Mouse (Mus musculus) urinary bladder, postnatal 10 days (tissue): Measurements from ENCODE around the gene Pum3.
"Not testable (repeated sequence)": the region's sequence is repeated elsewhere in the genome, so short reads cannot be mapped to it uniquely, and the experiment has no call there.

Experiments used
- DNase-seq: peaks from one replicate; pipeline ENCODE4 v3.0.0; 2022; ENCODE audit warnings: low spot score

Pum3 gene

DNA sequence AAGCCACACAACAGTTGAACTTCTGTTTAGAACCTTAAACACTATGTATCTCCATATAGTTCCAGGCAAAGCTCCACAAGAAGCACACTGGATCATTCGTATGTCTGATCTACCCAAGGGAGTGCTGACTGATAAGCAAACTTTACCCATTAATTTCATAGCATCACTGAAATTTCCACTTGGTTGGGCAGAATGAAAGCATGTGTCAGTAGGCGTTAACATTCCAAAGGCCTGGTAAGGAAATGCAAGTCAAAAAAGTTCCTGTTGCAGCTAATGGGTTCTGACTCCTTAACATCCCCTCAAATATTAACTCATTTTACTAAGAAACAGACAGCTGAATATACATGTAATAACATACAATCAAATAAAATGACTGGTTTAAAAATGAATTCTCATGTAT is 37.2 kb downstream of the Pum3 start:
- no peak for DNase-seq

DNA sequence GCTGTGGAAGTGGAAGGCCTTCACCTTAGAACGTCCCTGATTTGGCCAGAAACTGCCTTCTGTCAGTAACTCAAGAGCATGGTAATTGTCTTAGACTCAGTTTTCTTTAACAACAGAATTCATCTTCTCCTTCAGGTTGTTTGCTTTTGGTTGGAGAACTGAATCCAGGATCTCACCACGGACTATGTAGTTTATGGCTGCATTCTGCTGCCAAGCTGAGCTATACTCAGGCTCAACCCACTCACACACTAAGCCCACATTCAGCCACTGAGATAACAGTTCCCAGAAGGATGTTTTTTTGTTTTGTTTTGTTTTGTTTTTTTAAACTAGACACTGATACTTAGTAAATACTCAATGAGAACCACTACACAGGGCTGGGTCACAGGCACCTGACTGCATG is 38.3 kb downstream of the Pum3 start:
- no peak for DNase-seq

DNA sequence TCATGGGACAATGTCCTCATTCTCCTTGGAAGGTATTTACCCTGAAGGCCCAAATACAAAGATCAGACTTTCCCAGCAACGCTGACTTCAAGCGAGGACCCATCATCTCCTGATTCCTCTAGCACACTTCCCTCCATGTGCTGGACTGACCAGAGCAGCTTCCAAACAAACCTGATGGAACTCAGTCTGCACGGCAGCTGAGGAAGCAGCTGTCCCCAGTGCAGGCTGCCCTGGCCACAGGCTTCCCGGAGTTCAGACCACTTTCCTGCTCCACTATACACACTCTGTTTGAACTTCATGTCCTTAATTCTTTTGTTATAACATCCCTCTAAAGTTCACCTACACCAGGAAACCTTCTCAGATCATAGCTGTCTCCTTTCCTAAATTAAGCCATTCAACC is 40.1 kb downstream of the Pum3 start:
- not testable (repeated sequence) for DNase-seq

DNA sequence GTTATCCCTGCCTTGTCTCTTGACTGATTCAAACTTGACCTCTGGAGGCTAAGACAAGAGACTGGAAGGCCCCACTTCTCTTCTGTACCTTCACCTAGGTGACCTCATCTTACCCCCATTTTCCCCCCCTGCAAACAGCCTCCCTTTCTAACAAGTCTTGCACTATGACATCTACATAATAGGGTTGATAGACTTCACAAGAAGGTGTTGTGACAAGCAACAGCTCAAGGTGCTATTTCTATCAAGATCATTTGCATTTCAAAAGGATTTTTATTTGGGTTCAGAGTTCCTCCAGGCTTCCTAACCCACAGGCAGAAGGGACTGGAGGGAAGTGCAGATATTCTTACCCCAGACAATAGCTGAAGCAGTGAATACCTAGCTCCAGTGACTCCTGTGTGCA is 44.3 kb downstream of the Pum3 start:
- DNase-seq, result no peak

DNA sequence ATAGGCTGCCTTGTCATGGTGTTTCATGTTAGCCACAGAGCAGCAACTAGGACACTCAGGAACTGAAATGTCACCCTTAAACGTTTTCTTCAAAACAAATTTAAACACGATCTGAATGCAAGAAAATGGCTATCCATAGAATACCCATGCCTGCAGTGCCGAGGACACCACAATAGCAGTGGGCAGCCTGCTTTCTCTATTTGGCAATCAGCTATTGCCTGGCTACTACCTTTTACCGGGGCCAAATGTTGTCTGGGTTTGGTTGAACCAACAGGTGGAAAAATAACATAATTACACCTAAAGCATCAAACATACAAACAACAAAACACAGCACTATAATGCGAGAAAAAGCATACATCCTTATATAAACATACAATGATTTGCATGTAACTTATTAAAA is 46.4 kb downstream of the Pum3 start:
- DNase-seq, result no peak

DNA sequence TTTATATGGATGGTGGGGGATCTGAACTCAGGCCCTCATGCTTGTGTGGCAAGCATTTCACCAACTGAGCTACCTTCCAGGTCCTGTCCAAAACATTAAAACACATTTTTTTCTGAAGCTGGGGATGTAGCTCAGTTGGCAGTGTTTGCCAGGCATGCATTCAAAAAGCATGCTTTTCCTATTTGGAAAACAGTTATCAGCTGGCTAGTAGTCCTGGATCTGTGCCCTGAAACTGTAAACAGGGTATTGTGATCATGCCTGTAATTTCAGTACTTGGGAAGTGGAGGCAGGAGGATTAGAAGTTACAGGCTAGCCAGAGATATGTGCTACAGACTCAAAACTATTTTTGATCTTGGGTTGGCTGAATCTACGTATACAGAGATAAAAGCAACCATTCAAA is 47.5 kb downstream of the Pum3 start:
- DNase-seq, result no peak

DNA sequence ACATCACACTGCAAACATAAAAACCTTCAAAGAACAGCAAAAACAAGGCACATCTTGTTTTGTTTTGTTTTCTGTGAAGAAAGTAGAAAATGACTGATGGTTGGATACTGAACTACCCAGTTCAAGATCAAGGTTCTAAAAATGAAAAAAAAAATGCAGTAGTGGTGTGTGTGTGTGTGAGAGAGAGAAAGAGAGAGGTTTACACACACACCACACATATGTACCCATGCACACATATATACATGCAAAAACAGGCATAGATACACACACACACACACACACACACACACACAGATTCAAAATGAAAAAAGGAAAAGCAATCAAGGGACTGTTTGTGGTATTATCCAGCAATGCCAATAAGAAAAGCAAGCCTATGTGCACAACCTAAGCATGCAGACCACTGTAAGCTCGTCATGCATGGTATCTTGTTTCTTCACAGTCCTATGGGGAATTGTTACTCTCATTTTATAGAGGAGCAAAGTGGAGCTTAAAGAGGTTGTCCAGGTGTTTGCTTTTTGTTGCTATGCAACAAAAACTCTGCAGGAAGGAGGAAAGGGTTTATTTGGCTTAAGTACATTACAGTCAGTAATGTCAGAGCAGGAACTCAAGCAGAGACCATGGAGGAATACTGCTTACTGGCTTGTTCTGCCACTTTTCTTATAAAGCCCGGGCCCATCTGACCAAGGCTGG is 49.8 kb downstream of the Pum3 start:
- no peak for DNase-seq

DNA sequence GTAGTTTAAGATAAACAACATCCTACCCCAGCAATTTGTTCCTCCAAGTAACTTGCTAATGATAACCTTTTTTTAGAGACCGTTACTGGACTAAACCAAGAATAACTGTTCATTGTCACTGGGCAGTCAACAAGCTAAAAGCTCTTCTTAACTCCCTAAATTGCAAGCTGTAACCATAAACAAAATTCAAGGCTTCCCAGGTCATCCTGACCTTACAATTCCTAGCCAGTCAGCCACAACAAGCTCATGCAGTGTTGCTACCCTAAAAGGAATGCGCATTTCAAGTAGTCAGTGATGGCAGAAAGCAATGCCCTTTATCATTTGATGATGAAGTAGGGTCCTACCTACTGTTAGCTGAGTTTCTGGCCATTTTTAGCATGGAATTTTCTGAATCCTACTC is 58.8 kb downstream of the Pum3 start:
- no peak for DNase-seq

DNA sequence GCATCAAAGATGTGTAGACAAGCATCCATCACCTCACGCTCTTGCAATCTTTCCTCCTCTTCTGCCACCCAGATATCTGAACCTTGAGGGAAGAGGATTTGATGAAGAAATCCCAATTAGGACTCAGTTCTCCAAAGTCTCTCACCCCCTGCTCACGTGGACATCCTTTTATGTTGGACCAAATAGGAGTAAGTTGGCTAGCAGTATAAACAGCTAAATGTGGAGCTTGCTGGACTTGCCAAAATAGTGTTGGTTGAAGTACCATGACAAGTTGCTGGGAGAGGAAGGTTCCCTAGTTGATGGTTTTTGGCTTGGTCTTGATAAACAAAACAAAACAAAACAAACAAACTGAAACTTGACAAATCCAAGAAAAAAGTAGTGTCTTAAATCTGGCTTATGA is 59.5 kb downstream of the Pum3 start:
- no peak for DNase-seq

DNA sequence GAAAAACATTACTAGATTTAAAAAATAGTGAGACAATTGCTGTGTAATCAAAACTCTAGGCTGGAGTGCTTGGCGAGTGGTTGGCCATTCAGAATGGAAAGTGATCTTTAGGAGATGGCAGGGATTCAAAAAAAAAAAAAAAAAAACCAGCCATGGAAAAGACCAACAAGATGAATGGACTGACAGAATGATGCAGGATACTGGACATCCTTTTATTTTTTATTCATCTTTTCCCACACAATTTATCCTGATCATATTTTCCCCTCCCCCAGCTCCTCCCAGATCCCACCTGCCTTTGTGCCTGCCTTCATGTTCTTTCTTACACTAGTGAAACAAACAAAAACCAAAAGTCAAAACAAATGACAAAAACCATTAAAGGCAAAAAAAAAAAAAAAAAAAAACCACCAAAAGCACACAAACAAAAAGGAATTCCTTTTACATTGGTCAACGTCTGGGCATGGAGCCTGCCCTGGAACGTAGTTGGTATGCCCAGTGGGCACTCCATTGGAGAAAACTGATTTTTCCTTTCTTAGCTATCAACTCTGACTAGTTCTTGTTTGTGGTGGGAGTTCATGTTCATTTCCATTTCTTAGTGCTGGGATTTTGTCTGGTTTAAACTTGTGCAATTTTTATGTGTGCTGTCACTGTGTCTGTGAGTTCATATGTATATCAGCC is 60.0 kb downstream of the Pum3 start:
- no peak for DNase-seq

DNA sequence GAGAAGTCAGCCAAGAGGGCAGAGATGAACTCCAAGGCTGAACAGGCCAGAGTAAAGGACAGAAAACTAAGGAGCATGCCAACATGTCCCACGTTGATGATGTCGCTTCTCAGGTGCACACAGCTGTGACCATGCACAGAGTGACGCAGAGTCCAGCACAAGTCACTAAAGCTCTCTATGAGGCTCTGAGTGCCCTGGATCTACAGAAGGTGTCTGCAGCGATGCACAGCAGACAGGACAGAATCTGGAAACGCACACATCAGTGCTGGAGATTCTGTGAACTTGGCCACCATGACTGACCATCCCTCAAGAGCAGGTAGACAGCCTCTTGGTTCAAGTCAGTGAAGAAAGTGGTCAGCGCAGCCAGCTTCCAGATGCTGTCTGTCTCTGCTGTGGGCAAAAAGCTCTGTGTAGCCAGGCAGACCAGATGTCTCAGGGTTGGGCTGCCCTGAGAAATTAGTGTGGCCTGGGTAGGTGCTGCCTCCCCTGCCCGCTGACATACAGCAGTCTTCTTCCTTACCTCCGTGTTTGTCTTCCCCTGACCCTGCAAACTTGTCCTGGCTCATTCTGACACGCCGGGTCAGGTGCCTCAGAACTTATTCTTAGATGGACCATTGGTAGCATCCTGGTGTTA is 63.4 kb downstream of the Pum3 start:
- no peak for DNase-seq

DNA sequence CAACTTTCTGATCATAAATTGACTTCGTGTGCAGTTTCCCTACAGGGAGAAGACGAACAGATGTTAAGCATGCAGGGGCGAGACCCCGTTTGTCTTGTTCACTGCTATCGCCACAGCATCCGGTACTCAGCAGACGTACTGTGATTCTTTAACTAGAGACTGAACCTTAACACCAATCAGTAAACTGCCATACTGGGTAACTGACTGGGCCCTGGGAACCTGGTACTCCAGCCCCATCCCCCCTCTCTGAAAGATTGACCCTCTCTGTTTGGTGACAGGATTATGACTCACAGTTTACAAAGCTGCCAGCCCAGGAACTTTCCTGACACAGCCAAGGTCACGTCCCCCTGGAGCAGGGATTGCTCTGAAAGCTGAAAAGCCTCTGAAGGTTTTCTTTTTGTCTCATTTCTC is 65.1 kb downstream of the Pum3 start:
- DNase-seq, result no peak

DNA sequence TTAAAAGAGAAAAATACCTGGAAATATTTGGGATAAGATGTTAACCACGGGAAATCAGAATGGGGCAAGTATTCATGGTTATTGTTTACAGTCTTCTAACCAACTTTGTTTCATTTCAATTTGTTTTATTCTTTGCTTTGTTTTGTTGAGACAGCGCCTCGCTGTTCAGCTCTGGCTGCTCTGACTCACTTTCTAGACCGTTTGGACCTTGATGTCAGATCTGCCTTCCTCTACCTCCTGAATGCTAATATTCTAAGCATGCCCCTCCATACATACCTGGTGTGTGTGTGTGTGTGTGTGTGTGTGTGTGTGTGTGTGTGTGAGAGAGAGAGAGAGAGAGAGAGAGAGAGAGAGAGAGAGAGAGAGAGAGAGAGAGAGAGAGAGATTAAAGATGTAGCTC is 65.7 kb downstream of the Pum3 start:
- no peak for DNase-seq

DNA sequence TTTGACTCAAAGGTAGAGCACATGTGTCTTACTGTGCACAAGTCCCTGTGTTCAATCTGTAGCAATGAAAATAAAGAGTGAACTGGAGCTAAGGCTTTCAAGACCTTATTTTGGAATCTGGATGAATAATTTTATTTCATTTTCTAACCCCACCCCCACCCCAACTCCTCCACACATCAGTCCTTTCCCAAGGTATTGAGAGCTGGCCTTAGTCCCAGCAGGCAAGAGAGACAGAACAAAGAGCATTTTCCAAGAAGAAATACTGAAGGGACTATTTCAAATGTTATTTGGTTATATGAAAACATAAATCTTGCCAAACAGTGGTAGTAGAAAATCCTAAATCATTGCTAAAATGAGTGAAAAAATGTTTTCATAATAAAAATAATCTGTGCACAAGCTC is 69.2 kb downstream of the Pum3 start:
- DNase-seq, result no peak

DNA sequence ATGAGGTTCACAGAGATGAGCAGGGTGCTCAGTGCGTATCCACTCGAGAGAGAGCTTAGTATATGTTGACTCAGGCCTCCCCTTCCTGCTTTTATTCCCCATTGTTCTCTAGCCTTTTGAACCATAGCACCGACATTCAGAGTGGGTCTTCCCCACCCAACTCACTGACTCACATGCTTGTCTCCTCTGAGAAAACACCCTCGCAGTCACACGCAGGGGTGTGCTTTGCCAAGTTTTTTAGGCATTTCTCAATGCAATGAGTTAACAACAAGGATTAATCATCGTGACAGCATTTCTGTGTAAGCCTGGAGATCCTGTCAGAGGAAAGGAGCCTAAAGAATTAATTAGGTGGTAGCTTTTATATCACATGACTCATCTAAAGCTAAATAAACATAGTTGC is 77.9 kb downstream of the Pum3 start:
- DNase-seq, result no peak

DNA sequence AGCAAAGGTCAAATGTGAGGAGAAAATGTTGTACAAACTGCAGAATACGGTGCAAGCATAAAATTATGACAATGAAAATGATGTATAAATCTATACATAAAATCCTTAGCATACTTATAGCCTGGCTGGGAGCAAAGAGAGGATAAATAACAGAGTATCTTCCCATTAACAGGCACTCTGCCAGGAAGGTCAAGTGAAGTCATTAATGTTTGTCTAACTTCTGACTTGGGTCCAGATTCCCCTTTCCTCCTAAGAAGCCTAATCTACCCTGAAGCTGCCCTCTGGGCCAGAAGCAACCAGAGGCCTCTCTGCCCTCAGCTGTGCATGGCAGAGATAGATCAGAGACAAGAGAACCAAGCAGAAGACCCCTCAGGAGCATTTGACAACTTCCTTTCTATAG is 83.1 kb downstream of the Pum3 start:
- no peak for DNase-seq
